Mouse (Mus musculus) cerebellum, adult 8-10 months (tissue): ENCODE measurements around the gene Atp5d.

Source experiments
- DNase-seq: peaks from one replicate; pipeline ENCODE4 v3.0.0; 2022

Atp5d gene

GRCm38 (mm10) chr10:80118552-80118951, 19.9 kb upstream of the Atp5d start:
- DNase-seq: no peak

GRCm38 (mm10) chr10:80120146-80120545, 18.3 kb upstream of the Atp5d start:
- DNase-seq: no peak

GRCm38 (mm10) chr10:80121639-80122038, 16.8 kb upstream of the Atp5d start:
- no peak for DNase-seq

GRCm38 (mm10) chr10:80123932-80124562, 14.4 kb upstream of the Atp5d start:
- DNase-seq: no peak

GRCm38 (mm10) chr10:80127920-80128319, 10.5 kb upstream of the Atp5d start:
- DNase-seq: no peak

GRCm38 (mm10) chr10:80129846-80130245, 8.6 kb upstream of the Atp5d start:
- peak; percentile 70 for DNase-seq

GRCm38 (mm10) chr10:80130403-80131031, 7.9 kb upstream of the Atp5d start:
- DNase-seq: no peak

- DNase-seq: no peak
Measured at GRCm38 (mm10) chr10:80131316-80131951, 7.0 kb upstream of the Atp5d start.

- DNase-seq: no peak
Measured at GRCm38 (mm10) chr10:80131952-80132350, 6.5 kb upstream of the Atp5d start.

GRCm38 (mm10) chr10:80133226-80133849, 5.1 kb upstream of the Atp5d start:
- DNase-seq: no peak

- peak; percentile 23 for DNase-seq
Measured at GRCm38 (mm10) chr10:80134421-80134820, 4.0 kb upstream of the Atp5d start.

GRCm38 (mm10) chr10:80135161-80135560, 3.3 kb upstream of the Atp5d start:
- peak; percentile 29 for DNase-seq

- DNase-seq: no peak
Measured at GRCm38 (mm10) chr10:80135641-80136040, 2.8 kb upstream of the Atp5d start.

GRCm38 (mm10) chr10:80136179-80136951, 2.1 kb upstream of the Atp5d start:
- no peak for DNase-seq

GRCm38 (mm10) chr10:80136952-80137625, 1.3 kb upstream of the Atp5d start:
- peak; percentile 58 for DNase-seq

- DNase-seq: peak; percentile 60
Measured at GRCm38 (mm10) chr10:80137626-80138552, 543 bp upstream of the Atp5d start.

- no peak for DNase-seq
Measured at GRCm38 (mm10) chr10:80139439-80139775, 975 bp downstream of the Atp5d start.

- peak; percentile 35 for DNase-seq
Measured at GRCm38 (mm10) chr10:80139975-80140665, 1.7 kb downstream of the Atp5d start.

- DNase-seq: no peak
Measured at GRCm38 (mm10) chr10:80140666-80141035, 2.2 kb downstream of the Atp5d start, which contains the start of gene Cbarp. Gene Cbarp, minus strand, starts transcription at chr10:80140835.

- DNase-seq: peak; percentile 98
Measured at GRCm38 (mm10) chr10:80141243-80141642, 2.8 kb downstream of the Atp5d start.
